Mouse (Mus musculus) CD8-positive naive resting alpha-beta T cell, adult 2 months (primary cell): ENCODE measurements around the gene Tor1b.
"Not testable (repeated sequence)": the region's sequence is repeated elsewhere in the genome, so short reads cannot be mapped to it uniquely, and the experiment has no call there.

ENCODE experiments used
- DNase-seq, 2 experiments: peaks; one replicate each; pipeline ENCODE4 v3.0.0; 2022; ENCODE audit warnings: low read depth in 2 of 2, low spot score in 2 of 2

The Tor1b gene

DNA sequence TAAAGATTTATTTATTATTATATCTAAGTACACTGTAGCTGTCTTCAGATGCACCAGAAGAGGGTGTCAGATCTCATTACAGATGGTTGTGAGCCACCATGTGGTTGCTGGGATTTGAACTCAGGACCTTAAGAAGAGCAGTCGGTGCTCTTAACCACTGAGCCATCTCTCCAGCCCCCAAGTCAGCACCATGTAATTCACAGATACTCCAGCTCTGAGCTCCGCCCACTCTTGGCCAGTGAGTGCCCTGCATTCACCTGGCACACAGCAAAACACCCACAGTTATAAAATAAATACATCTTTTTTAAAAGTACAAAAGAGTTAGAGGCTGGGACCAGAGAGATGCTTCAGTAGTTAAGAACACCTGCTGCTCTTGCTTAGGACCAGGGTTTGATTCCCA lies 21.9 kb upstream of the Tor1b start:
- not testable (repeated sequence) for DNase-seq

- DNase-seq: no peak
These were observed 20.8 kb upstream of the Tor1b start for GRCm38 (mm10) chr2:30931922-30932321.

- no peak for DNase-seq
These were observed 19.7 kb upstream of the Tor1b start for GRCm38 (mm10) chr2:30933032-30933431.

DNA sequence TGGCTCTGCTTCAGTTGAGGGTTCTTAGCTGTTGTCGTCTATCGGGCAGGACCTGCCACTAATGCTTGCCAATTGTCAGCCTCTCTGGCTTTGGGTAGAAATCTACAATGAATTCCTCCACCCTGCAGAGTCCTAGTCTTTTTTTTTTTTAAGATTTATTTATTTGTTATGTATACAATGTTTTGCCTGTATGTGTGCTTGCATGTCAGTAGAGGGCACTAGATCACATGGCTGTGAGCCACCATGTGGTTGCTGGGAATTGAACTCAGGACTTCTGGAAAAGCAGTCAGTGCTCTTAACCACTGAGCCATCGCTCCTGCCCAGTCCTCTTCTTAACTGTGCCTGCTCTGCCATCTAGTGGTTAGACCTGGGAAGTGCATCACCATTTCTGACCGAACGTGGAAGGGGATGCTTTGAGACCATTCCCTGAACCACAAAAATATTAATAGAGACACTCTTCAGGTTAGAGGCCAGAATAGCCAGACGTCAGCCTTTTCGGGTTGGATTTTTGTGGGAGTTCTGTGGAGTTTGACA lies 18.8 kb upstream of the Tor1b start:
- DNase-seq: peak; percentile 47 to 70

DNA sequence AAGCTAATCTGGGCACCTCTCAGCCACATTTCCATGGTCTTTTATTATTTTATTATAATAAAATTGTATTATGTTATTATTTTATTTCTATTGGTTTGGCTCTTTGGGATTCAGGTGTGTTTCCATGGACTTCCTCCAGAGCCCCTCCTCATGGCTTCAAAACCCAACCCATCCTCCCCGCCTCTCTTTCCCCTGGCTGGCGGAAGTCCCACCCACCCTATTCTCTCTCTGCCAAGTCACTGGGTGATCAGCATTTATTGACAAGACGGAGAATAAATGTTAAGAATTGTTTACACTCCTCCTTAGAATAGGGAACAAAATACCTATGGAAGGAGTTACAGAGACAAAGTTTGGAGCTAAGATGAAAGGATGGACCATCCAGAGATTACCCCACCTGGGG lies 16.0 kb upstream of the Tor1b start:
- no peak for DNase-seq

DNA sequence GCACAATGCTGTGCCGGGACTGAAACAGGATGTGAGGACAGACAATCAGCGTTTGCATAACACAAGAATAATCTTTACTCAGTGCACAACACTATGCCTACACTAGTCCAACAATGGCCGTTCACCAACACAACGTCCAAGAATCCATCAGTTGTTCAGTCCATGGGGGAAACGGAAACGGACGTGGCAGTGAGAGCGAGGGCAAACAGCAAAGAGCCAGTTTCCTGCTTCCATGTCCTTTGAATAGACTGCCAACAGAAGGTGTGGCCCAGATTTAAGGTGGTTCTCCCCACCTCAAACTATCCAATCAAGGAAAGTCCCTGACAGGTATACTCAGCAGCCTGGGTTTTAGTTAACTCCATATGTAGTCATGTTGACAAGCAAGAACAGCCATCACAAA lies 15.0 kb upstream of the Tor1b start:
- DNase-seq: no peak

DNA sequence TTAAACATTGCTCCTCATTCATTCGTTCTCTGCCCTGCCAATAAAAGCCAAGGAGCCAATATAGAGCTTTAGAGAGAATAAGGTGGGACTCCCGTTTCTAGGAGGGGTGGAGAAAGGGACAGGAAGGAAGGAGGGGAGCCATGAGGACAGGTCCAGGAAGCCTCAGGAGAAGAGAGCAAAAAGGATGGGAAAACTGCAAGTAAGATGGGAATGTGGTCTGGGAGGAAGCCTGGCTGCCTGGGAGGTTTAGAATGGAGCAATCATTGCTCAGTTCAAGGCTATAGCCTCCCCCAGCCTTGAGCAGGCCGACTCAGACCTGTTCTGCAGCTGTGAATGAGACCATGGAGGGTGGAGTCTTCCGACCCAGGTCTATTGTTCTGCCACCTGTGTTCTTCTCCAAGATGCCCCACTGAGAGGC lies 14.2 kb upstream of the Tor1b start:
- no peak for DNase-seq

GRCm38 (mm10) chr2:30941586-30941985 lies 11.2 kb upstream of the Tor1b start:
- no peak for DNase-seq

DNA sequence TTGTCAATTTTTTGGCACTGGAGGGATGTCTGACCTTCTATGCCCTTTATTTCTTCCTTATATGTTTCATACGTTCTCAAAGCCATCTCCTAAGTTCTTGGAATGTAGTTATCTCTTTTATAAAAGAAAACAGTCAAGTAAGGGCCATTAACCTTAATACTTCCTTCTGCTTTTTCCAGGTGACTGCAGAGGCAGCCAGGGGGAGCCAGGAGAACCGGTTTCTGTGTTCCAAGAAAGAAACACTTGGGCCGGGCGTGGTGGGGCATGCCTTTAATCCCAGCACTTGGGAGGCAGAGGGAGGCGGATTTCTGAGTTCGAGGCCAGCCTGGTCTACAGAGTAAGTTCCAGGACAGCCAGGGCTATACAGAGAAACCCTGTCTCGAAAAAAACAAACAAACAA lies 10.6 kb upstream of the Tor1b start:
- DNase-seq: not testable (repeated sequence)

- peak; percentile 55 to 75 for DNase-seq
These were observed 10.2 kb upstream of the Tor1b start for GRCm38 (mm10) chr2:30942603-30943011.

DNA sequence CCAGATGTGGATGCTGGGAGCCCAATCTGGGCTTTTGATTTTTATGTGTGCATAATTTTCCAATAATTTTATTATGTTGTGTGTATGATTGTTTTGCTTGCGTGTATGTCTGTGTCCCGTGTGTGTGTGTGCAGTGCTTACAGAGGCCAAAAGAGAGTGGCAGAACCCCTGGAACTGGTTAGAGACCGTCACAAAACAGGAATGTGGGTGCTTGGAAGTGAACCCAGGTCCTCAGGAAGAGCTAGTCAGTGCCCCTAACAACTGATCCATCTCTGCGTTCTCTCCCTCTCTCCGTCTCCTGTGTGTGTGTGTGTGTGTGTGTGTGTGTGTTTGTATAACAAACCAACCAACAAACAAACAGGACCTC lies 319 bp upstream of the Tor1b start:
- no peak for DNase-seq

GRCm38 (mm10) chr2:30954797-30955196 lies 2.0 kb downstream of the Tor1b start:
- DNase-seq: no peak

- DNase-seq: no peak
These were observed 4.8 kb downstream of the Tor1b start for GRCm38 (mm10) chr2:30957511-30957910.

- no peak for DNase-seq
These were observed 6.0 kb downstream of the Tor1b start for GRCm38 (mm10) chr2:30958726-30959125.

DNA sequence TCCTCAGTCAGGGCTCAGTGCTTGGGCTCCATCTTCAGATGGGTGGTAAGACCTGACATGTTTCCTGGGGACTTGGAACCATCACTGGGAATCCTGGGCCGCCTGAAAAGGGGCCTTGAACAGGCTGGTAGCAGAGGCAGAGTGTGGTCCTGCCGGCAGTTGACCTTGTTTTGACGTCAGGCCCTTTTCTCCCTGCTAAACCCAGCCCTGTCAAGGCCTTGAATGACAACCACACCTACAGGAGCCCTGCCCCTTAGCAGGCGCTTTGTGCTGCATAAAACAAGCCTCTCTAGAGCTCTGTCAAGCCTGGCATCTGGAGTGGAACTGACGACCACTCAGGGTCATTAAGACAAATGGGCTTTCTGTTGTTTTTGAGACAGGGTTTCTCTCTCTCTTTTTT lies 7.1 kb downstream of the Tor1b start:
- no peak for DNase-seq

DNA sequence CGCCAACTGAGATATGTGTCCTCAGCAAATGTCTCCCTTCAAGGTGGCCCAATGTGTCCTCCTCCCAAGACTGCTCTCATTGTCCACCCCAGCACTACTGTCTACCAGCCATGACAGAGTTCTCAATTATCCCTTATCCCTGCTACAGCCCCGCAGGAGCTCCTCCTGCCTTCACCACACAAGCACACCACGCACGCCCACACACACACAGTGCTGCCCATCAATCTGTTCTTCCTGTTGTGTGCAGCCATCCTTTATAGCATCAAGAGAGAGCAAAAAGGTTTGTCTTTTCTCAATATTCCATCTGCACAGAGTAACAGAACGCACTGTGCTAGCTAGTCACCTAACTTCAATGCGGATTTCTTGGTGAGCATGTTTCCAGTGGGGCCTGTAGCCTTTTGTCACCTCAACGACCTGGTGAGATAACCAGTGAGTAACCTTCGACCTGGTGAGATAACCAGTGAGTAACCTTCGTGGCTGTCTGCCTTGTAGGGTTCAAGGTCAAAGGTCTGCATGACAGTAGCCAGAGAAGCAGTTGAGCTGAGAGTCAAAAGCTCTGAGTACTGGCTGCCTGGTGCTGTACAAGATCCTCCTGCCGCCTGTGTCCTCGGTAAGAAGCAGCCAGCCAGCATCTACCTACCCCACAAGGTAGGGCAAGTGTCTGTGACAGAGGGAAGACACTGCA lies 10.0 kb downstream of the Tor1b start:
- no peak for DNase-seq

DNA sequence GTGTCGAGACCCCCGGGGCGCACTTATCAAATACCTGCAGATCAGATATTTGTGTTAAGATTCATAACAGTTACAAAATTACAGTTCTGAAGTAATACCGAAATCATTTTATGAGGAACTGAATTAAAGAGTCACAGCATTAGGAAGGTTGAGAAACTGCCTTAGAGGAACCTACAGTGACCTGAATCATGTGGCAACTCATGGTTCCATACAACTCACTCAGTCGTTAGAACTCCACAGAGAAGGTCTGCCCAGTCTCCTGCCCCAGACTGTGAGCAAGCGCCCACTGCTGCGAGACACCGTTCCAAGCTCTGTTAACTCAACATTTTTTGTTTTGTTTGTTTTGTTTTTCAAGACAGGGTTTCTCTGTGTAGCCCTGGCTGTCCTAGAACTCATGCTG lies 12.9 kb downstream of the Tor1b start:
- no peak for DNase-seq

- DNase-seq: peak; percentile 25 to 48
These were observed 14.1 kb downstream of the Tor1b start for GRCm38 (mm10) chr2:30966826-30967225.

DNA sequence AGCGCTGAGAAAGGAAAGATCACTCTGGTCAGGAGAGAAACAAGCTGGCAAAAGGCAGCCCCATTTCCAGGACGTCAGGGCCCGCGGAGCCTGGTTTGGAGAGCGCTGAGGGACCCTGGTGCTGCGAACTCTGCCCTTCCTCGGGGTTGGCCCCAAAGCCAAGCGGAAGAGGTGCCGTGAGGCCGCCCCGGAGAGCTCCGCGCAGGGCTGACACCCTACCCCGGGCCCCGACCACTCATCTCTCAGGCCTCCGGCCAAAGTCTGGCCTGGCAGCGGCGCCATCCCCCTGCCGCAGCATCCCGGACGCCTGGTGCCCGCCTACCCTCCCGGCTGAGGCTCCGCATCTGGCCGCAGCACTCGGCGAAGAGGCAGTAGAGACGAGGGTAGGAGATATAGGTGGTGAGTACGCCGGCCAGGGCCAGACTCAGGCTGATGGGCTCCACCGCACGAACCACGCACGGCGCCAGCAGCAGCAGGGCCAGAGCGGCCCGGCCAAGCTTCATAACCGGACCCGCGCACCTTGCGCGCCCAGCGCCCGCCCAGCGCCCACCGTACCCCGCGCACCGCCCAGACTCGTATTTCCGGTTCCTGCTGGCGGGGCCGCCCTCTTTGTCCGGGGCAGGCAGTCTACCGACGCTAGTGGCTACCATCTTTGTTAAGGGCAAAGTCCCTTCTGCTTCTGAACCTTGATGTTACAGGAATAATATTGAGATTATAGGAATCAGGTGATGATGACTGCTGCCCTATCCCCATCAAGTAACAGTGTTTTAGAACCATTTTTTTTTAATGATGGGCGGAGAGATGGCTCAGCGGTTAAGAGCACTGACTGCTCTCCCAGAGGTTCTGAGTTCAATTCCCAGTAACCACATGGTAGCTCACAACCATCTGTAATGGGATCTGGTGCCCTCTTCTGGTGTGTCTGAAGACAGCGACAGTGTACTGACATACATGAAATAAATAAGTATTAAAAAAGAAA lies 14.9 kb downstream of the Tor1b start, which contains the start of gene Tor1a:
TSS of gene Tor1a (minus strand) at position 582 of the 976 bp plus-strand sequence.
- peak; percentile 69 to 75 for DNase-seq

DNA sequence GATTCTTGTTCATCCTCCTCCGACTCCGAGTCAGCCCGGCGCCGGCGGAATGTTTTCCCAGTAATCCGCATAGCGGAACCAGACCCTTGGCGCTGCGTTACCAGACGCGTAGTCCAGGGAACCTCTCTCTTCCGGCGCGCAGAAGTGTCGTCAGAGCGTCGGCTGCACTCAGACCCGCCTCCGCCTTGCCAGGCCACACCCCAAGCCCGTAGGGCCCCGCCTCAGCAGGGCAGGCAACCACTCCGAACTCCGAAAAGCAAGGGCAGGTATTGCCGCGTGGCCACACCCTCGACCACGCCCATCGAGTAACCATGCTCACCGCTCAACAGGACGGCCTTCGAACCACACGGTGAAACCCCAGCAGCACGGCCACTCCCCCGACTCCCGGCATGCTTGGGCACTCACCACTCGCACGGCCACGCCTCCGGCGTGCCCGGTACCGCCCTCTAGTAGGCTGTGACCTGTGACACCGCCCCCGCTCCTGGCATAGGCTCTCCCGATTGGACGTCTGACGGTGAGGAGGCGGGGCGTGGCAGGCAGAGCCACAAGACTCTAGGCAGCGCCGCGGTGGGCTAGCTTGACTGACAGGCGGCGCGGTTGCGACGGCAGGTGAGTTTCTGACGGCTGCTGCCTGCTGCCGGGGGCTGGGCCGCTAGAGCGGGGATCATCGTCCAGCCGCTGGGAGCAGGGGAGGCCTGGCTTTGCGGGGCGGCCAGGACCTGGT lies 29.2 kb downstream of the Tor1b start, which contains the start of the genes BC005624 and Usp20:
TSS of gene BC005624 (minus strand) at position 412 of the 724 bp plus-strand sequence.
TSS of gene Usp20 (plus strand) at position 490 of the 724 bp plus-strand sequence.
- peak; percentile 99 to 100 for DNase-seq

DNA sequence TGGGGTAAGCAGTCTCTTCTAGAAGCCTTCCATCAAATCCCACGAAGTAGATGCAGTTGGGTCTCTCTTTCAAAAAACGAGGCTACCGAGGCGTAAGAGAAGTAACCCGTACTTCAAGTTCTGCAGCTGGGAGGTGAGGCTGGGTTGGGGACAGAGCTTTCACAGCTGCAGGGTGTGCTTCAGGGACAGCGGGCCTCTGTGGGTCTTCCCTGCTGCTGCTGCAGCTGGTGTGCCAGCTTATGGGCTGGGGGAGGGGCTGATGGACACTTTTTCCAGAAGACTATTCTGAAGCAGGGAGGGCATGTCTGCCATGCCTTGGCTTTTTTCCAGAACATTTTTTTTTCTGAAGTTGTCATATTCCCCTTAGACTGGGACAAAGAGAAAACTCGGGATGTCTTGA lies 30.3 kb downstream of the Tor1b start:
- no peak for DNase-seq
